Mouse (Mus musculus) cerebellum, adult 2 months (tissue): ENCODE results near the gene Slit1.

Experiments used
- CTCF ChIP-seq: fragments of 200-500 bp; IDR thresholded peaks from 2 replicates; pipeline ENCODE4 v1.5.1; 2011; ENCODE audit warnings: low read depth, mild to moderate bottlenecking, control low read depth, low read length, moderate library complexity, borderline replicate concordance; ENCODE audit not compliant: insufficient read depth
- POLR2A ChIP-seq: fragments of 200-500 bp; IDR thresholded peaks from 2 replicates; pipeline ENCODE4 v1.6.1; 2011; ENCODE audit warnings: low read length, control low read depth, borderline replicate concordance; ENCODE audit not compliant: insufficient read depth

- no peak for TF ChIP-seq POLR2A
- no peak for TF ChIP-seq CTCF
Measured at GRCm38 (mm10) chr19:41686194-41686593, 57.3 kb downstream of the Slit1 start.
